Mouse (Mus musculus): ENCODE measurements at regions not wholly inside any gene's neighbourhood (a gene's known extent, or its start where the extent isn't known, plus 50 kb on each side); places are given as distances from the start of the nearest gene placed in this dataset.

DNA sequence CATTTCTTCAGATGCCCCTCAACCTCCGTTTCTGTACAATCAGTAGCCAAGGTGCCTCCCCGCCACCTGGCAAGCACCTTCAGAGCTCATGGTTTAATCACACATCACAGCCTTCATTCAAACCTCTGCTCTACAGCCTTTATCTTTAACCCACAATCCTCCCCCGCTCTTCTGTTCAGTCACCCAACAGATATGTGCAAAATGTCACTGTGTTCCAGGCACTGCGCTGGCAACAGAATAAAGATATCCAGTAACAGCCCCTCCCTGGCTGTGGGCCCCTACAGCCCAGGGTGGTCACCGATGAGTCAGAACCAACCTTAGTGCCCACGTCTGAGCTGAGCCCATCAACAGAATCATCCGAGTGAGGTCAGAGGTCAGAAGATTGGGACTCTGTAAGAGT lies 54.3 kb upstream of the Ddr1 start:
- Histone ChIP-seq H3K4me1 (ENCODE audit: control insufficient read depth, insufficient read depth, low read length) (no peaks in the 10 kb centered on the region), H3K9ac (ENCODE audit: low read depth, low read length, severe bottlenecking) (no peak overlapping the region), H3K27me3 (ENCODE audit: control insufficient read depth, insufficient read depth, low read length) (no peaks in the 10 kb centered on the region), H3K4me3 (replicated peaks; ENCODE audit: low read length) (no peak overlapping the region), H3K27ac (replicated peaks; ENCODE audit: low read depth, low read length) (no peak overlapping the region), H3K36me3 (ENCODE audit: control insufficient read depth, insufficient read depth, low read length) (no peaks in the 10 kb centered on the region), H3K4me2 (replicated peaks; ENCODE audit: low read depth, low read length, severe bottlenecking) (no peak overlapping the region), H3K9me3 (ENCODE audit: control insufficient read depth, low read length) (no peaks in the 10 kb centered on the region)
- ATAC-seq (ENCODE audit: low FRiP score, low read depth) = no peak
- DNase-seq (ENCODE audit: low spot score) = no peak
- WGBS = 84% methylated on average over 7 of the region's 7 CpGs
- TF ChIP-seq POLR2A (IDR thresholded peaks at IDR 0.05; ENCODE audit: borderline replicate concordance, extremely low read depth, insufficient read depth, insufficient read length) = no peak

DNA sequence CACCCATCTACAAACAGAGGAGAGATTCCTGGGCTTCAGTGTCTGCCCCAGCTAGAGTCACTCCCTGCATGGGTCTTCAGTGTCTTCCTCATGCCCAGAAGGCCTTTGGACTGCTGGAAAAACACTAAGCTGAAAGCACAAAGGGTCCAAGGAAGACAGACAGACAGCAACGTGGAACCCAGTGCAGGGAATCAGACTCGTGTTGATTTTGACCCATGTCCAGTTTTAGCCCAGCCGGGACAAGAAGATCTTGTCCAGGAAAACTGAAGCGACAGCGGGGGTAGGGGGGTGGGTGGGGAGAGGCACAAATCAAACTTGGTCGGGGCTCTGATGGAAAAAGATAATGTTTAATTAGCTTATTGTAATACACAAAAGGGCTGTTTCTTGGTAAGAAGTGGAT lies 55.3 kb upstream of the Ddr1 start:
- no peak overlapping the region for H3K4me2 ChIP-seq (replicated peaks; ENCODE audit: low read depth, low read length, severe bottlenecking)
- no peaks in the 10 kb centered on the region for H3K27me3 ChIP-seq (ENCODE audit: control insufficient read depth, insufficient read depth, low read length)
- H3K9ac ChIP-seq (ENCODE audit: low read depth, low read length, severe bottlenecking) = no peak overlapping the region
- 80% methylated on average over 6 of the region's 6 CpGs for WGBS
- TF ChIP-seq POLR2A (IDR thresholded peaks at IDR 0.05; ENCODE audit: borderline replicate concordance, extremely low read depth, insufficient read depth, insufficient read length) = no peak
- H3K4me1 ChIP-seq (ENCODE audit: control insufficient read depth, insufficient read depth, low read length) = no peaks in the 10 kb centered on the region
- no peak for ATAC-seq (ENCODE audit: low FRiP score, low read depth)
- no peaks in the 10 kb centered on the region for H3K36me3 ChIP-seq (ENCODE audit: control insufficient read depth, insufficient read depth, low read length)
- H3K9me3 ChIP-seq (ENCODE audit: control insufficient read depth, low read length) = no peaks in the 10 kb centered on the region
- H3K27ac ChIP-seq (replicated peaks; ENCODE audit: low read depth, low read length) = no peak overlapping the region
- no peak overlapping the region for H3K4me3 ChIP-seq (replicated peaks; ENCODE audit: low read length)
- DNase-seq (ENCODE audit: low spot score) = no peak

GRCm38 (mm10) chr17:35762614-35763013 lies 58.2 kb upstream of the Ddr1 start:
- 86% methylated on average over 9 of the region's 9 CpGs for WGBS
- H3K36me3 ChIP-seq (ENCODE audit: control insufficient read depth, insufficient read depth, low read length) = no peaks in the 10 kb centered on the region
- ATAC-seq (ENCODE audit: low FRiP score, low read depth) (no peak), DNase-seq (ENCODE audit: low spot score) (no peak)
- TF ChIP-seq POLR2A (IDR thresholded peaks at IDR 0.05; ENCODE audit: borderline replicate concordance, extremely low read depth, insufficient read depth, insufficient read length) = no peak
- no peak overlapping the region for H3K4me3 ChIP-seq (replicated peaks; ENCODE audit: low read length)
- 0 out of 2 replicates have a peak, but pooled peaks cover 3% of the 10 kb centered on the region for H3K9me3 ChIP-seq (ENCODE audit: control insufficient read depth, low read length)
- H3K4me2 ChIP-seq (replicated peaks; ENCODE audit: low read depth, low read length, severe bottlenecking) = no peak overlapping the region
- no peaks in the 10 kb centered on the region for H3K27me3 ChIP-seq (ENCODE audit: control insufficient read depth, insufficient read depth, low read length)
- no peak overlapping the region for H3K9ac ChIP-seq (ENCODE audit: low read depth, low read length, severe bottlenecking)
- no peak overlapping the region for H3K27ac ChIP-seq (replicated peaks; ENCODE audit: low read depth, low read length)
- H3K4me1 ChIP-seq (ENCODE audit: control insufficient read depth, insufficient read depth, low read length) = no peaks in the 10 kb centered on the region

DNA sequence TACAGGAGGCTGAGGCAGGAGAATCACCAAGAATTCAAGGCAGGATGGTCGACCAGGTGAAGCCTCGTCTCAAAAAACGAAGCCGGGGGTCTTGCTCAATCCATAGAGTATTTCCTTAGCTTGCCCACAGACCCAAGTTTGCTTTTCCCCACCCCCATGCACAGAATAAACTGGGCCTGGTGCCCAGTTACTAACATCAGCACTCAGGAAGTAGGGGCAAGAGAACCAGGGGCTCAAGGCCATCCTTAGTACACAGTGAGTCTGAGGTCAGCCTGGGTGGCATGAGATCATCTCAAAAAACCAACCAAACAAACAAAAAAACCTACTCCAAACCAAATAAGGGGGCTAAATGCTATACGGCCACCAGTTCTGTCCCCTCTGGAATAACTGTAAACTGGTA lies 58.4 kb upstream of the Ier3 start:
- H3K27me3 ChIP-seq (ENCODE audit: control insufficient read depth, insufficient read depth, low read length) = no peaks in the 10 kb centered on the region
- H3K9ac ChIP-seq (ENCODE audit: low read depth, low read length, severe bottlenecking) = no peak overlapping the region
- no peaks in the 10 kb centered on the region for H3K36me3 ChIP-seq (ENCODE audit: control insufficient read depth, insufficient read depth, low read length)
- no peak overlapping the region for H3K4me3 ChIP-seq (replicated peaks; ENCODE audit: low read length)
- no peaks in the 10 kb centered on the region for H3K4me1 ChIP-seq (ENCODE audit: control insufficient read depth, insufficient read depth, low read length)
- ATAC-seq (ENCODE audit: low FRiP score, low read depth) (no peak), DNase-seq (ENCODE audit: low spot score) (no peak)
- no peak overlapping the region for H3K4me2 ChIP-seq (replicated peaks; ENCODE audit: low read depth, low read length, severe bottlenecking)
- H3K27ac ChIP-seq (replicated peaks; ENCODE audit: low read depth, low read length) = no peak overlapping the region
- H3K9me3 ChIP-seq (ENCODE audit: control insufficient read depth, low read length) = 0 out of 2 replicates have a peak, but pooled peaks cover 3% of the 10 kb centered on the region
- TF ChIP-seq POLR2A (IDR thresholded peaks at IDR 0.05; ENCODE audit: borderline replicate concordance, extremely low read depth, insufficient read depth, insufficient read length) = no peak
- WGBS = 87% methylated on average over 5 of the region's 5 CpGs

- Histone ChIP-seq H3K4me3 (replicated peaks; ENCODE audit: low read length) (no peak overlapping the region), H3K9me3 (ENCODE audit: control insufficient read depth, low read length) (0 out of 2 replicates have a peak, but pooled peaks cover 3% of the 10 kb centered on the region), H3K27ac (replicated peaks; ENCODE audit: low read depth, low read length) (no peak overlapping the region), H3K4me2 (replicated peaks; ENCODE audit: low read depth, low read length, severe bottlenecking) (no peak overlapping the region), H3K4me1 (ENCODE audit: control insufficient read depth, insufficient read depth, low read length) (no peaks in the 10 kb centered on the region), H3K36me3 (ENCODE audit: control insufficient read depth, insufficient read depth, low read length) (no peaks in the 10 kb centered on the region), H3K9ac (ENCODE audit: low read depth, low read length, severe bottlenecking) (no peak overlapping the region), H3K27me3 (ENCODE audit: control insufficient read depth, insufficient read depth, low read length) (no peaks in the 10 kb centered on the region)
- WGBS = 23% methylated on average over 6 of the region's 6 CpGs
- ATAC-seq (ENCODE audit: low FRiP score, low read depth) (no peak), DNase-seq (ENCODE audit: low spot score) (no peak)
- no peak for TF ChIP-seq POLR2A (IDR thresholded peaks at IDR 0.05; ENCODE audit: borderline replicate concordance, extremely low read depth, insufficient read depth, insufficient read length)
Measured at GRCm38 (mm10) chr17:35763866-35764265, 57.6 kb upstream of the Ier3 start.

DNA sequence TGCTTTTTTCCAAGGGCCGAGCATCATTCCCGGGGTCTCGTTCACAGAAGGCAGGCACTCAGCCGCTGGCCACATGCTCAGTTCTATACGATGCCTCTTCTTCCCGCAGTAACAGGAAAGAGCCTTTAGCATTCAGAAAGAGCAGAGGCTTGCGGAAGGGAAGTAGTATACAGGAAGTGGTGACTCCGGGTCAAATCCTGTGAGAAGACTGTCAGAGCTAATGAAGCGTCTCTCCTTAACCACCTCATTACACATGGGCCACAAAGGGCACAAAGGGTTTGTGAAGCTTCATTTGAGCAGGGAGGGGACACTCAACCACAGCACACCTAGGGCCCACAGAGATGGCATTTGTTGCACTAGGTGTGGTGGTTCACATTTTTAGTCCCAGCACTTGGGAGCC lies 55.1 kb upstream of the Ier3 start:
- DNase-seq (ENCODE audit: low spot score) (no peak), ATAC-seq (ENCODE audit: low FRiP score, low read depth) (no peak)
- Histone ChIP-seq H3K4me1 (ENCODE audit: control insufficient read depth, insufficient read depth, low read length) (no peaks in the 10 kb centered on the region), H3K4me3 (replicated peaks; ENCODE audit: low read length) (no peak overlapping the region), H3K27ac (replicated peaks; ENCODE audit: low read depth, low read length) (no peak overlapping the region), H3K9me3 (ENCODE audit: control insufficient read depth, low read length) (0 out of 2 replicates have a peak, but pooled peaks cover 3% of the 10 kb centered on the region), H3K4me2 (replicated peaks; ENCODE audit: low read depth, low read length, severe bottlenecking) (no peak overlapping the region), H3K9ac (ENCODE audit: low read depth, low read length, severe bottlenecking) (no peak overlapping the region), H3K27me3 (ENCODE audit: control insufficient read depth, insufficient read depth, low read length) (no peaks in the 10 kb centered on the region), H3K36me3 (ENCODE audit: control insufficient read depth, insufficient read depth, low read length) (no peaks in the 10 kb centered on the region)
- TF ChIP-seq POLR2A (IDR thresholded peaks at IDR 0.05; ENCODE audit: borderline replicate concordance, extremely low read depth, insufficient read depth, insufficient read length) = no peak
- WGBS = 84% methylated on average over 9 of the region's 9 CpGs

Measured in limb, embryonic 14.5 days (tissue).